Mouse (Mus musculus): ENCODE results near the gene Otub1.

- TF ChIP-seq CTCF (IDR thresholded peaks at IDR 0.05; ENCODE audit: borderline replicate concordance, control insufficient read depth, extremely low read depth, insufficient read depth, low read length, poor library complexity) = no peak
- TF ChIP-seq POLR2A (IDR thresholded peaks at IDR 0.05; ENCODE audit: control insufficient read depth, extremely low read depth, insufficient read depth, low read length, poor library complexity) = no peak
These were observed 25.2 kb downstream of the Otub1 start for GRCm38 (mm10) chr19:7180756-7181405.

Data from thymus, adult 2 months (tissue).